Mouse (Mus musculus) lung, postnatal 0 days (tissue): ENCODE data around the gene Adamtsl5. TPM values are rescaled to one million over a fixed set of nuclear protein-coding genes. Genes with fewer than 3 reads are reported as not detected.

Experiments
- ATAC-seq: fragments of 200-750 bp; cut with Nextera tagmentation; 2 replicates; pipeline ENCODE4 v1.8.0; 2017; ENCODE audit warnings: moderate library complexity
- DNase-seq: peaks from one replicate; pipeline ENCODE4 v3.0.0-alpha.2; 2016; ENCODE audit warnings: low spot score
- H3K27ac ChIP-seq: fragments of 300-500 bp; sonication (generic); 2 replicates; pipeline ENCODE4 v1.5.1; 2014; ENCODE audit warnings: antibody characterized with exemption, mild to moderate bottlenecking, low read length, mixed read lengths
- H3K27me3 ChIP-seq: fragments of 300-500 bp; sonication (generic); replicated peaks from 2 replicates; pipeline ENCODE4 v1.6.1; 2014; ENCODE audit warnings: low read length, mixed read lengths; ENCODE audit not compliant: insufficient read depth
- H3K36me3 ChIP-seq: fragments of 300-500 bp; sonication (generic); 2 replicates; pipeline ENCODE4 v1.6.1; 2014; ENCODE audit warnings: low read length, mixed read lengths; ENCODE audit not compliant: insufficient read depth
- H3K4me1 ChIP-seq: fragments of 300-500 bp; sonication (generic); 2 replicates; pipeline ENCODE4 v1.6.1; 2014; ENCODE audit warnings: antibody characterized with exemption, low read depth, low read length, mixed read lengths; ENCODE audit not compliant: insufficient read depth
- H3K4me2 ChIP-seq: fragments of 300-500 bp; sonication (generic); replicated peaks from 2 replicates; pipeline ENCODE4 v1.6.1; 2014; ENCODE audit warnings: low read depth, mild to moderate bottlenecking, low read length, moderate library complexity, mixed read lengths
- H3K4me3 ChIP-seq: fragments of 300-500 bp; sonication (generic); 2 replicates; pipeline ENCODE4 v1.5.1; 2014; ENCODE audit warnings: low read depth, low read length
- H3K9ac ChIP-seq: fragments of 300-500 bp; sonication (generic); replicated peaks from 2 replicates; pipeline ENCODE4 v1.6.1; 2014; ENCODE audit warnings: low read depth, mild to moderate bottlenecking
- H3K9me3 ChIP-seq: fragments of 300-500 bp; sonication (generic); 2 replicates; pipeline ENCODE4 v1.6.1; 2016; ENCODE audit warnings: low read length, mixed read lengths
- CTCF ChIP-seq: IDR thresholded peaks from 2 replicates; pipeline ENCODE4 v1.5.1; 2016; ENCODE audit warnings: antibody characterized with exemption, mild to moderate bottlenecking
- EP300 ChIP-seq: IDR thresholded peaks from 2 replicates; pipeline ENCODE4 v1.6.1; 2016; ENCODE audit warnings: antibody characterized with exemption, mild to moderate bottlenecking, control low read depth
- WGBS: fragments of 180-500 bp; shearing (Covaris S2); extraction: QIAGEN DNeasy Blood & Tissue Kit; methylation state at CpG from one replicate; pipeline ENCODE4 v1.1.7; 2014; 5-methylcytosine and 5-hydroxymethylcytosine counted together
- polyA plus RNA-seq: library from polyadenylated mRNA; unstranded; fragments of >200 nt; fragmentation: Nextera tagmentation; extraction: Ambion mirVana; gene quantifications from 2 replicates; pipeline ENCODE4 v1.2.1, GENCODE M21; 2015

The Adamtsl5 gene
- polyA plus RNA-seq, 1 experiment from 2014 or later: 6.4 TPM

- Histone ChIP-seq H3K9ac (no peak overlapping the region), H3K4me3 (no peak overlapping the region), H3K4me1 (peaks cover 5% of the 10 kb centered on the region; the same call in 1 of the 2 replicates), H3K36me3 (no peaks in the 10 kb centered on the region), H3K27me3 (peaks cover 41% of the 10 kb centered on the region), H3K9me3 (no peaks in the 10 kb centered on the region), H3K4me2 (0 out of 2 replicates have a peak overlapping the region, but pooled peaks have one; percentile 14), H3K27ac (peak overlapping the region; percentile 51; the same call in 1 of the 2 replicates)
- TF ChIP-seq CTCF (no peak), EP300 (no peak)
- ATAC-seq: no peak
- no peak for DNase-seq
- WGBS: 36% methylated on average over 5 of the region's 5 CpGs
Measured at GRCm38 (mm10) chr10:80302082-80302355, 46.2 kb downstream of the Adamtsl5 start.

- Histone ChIP-seq H3K9me3 (no peaks in the 10 kb centered on the region), H3K27ac (peak overlapping the region; percentile 51; the same call in 1 of the 2 replicates), H3K36me3 (no peaks in the 10 kb centered on the region), H3K9ac (no peak overlapping the region), H3K27me3 (peaks cover 41% of the 10 kb centered on the region), H3K4me2 (no peak overlapping the region), H3K4me3 (no peak overlapping the region), H3K4me1 (peaks cover 5% of the 10 kb centered on the region; the same call in 1 of the 2 replicates)
- DNase-seq: peak; percentile 4
- 77% methylated on average over 10 of the region's 10 CpGs for WGBS
- no peak for TF ChIP-seq EP300
- no peak for TF ChIP-seq CTCF
- ATAC-seq: no peak
Measured at GRCm38 (mm10) chr10:80301256-80302081, 46.7 kb downstream of the Adamtsl5 start.

- H3K4me3 ChIP-seq: no peak overlapping the region
Measured at GRCm38 (mm10) chr10:80300672-80301181, 47.5 kb downstream of the Adamtsl5 start.

GRCm38 (mm10) chr10:80299824-80300223 is 48.4 kb downstream of the Adamtsl5 start:
- Histone ChIP-seq H3K9me3 (no peaks in the 10 kb centered on the region), H3K9ac (no peak overlapping the region), H3K36me3 (no peaks in the 10 kb centered on the region), H3K4me1 (peaks cover 8% of the 10 kb centered on the region; the same call in 1 of the 2 replicates), H3K4me3 (no peak overlapping the region), H3K27ac (no peak overlapping the region), H3K27me3 (peaks cover 39% of the 10 kb centered on the region), H3K4me2 (no peak overlapping the region)
- DNase-seq (no peak), ATAC-seq (no peak)
- WGBS: 59% methylated on average over 10 of the region's 10 CpGs
- TF ChIP-seq CTCF (no peak), EP300 (no peak)

More at GRCm38 (mm10) chr10:80300672-80301181, 47.5 kb downstream of the Adamtsl5 start:
- no peak for TF ChIP-seq CTCF
- TF ChIP-seq EP300: no peak
- Histone ChIP-seq H3K4me2 (no peak overlapping the region), H3K27ac (no peak overlapping the region), H3K9ac (no peak overlapping the region), H3K27me3 (peaks cover 41% of the 10 kb centered on the region), H3K4me1 (peaks cover 8% of the 10 kb centered on the region; the same call in 1 of the 2 replicates), H3K36me3 (no peaks in the 10 kb centered on the region), H3K9me3 (no peaks in the 10 kb centered on the region)
- no peak for ATAC-seq
- DNase-seq: no peak
- WGBS: 37% methylated on average over 11 of the region's 11 CpGs

GRCm38 (mm10) chr10:80299301-80299700 is 48.9 kb downstream of the Adamtsl5 start:
- DNase-seq (no peak), ATAC-seq (no peak)
- Histone ChIP-seq H3K4me3 (no peak overlapping the region), H3K4me1 (peaks cover 8% of the 10 kb centered on the region; the same call in 1 of the 2 replicates), H3K27ac (no peak overlapping the region), H3K9me3 (no peaks in the 10 kb centered on the region), H3K9ac (no peak overlapping the region), H3K36me3 (peaks cover 3% of the 10 kb centered on the region; the same call in 1 of the 2 replicates), H3K4me2 (no peak overlapping the region), H3K27me3 (peaks cover 34% of the 10 kb centered on the region)
- TF ChIP-seq CTCF: no peak
- no peak for TF ChIP-seq EP300
- WGBS: 11% methylated on average over 15 of the region's 15 CpGs

- H3K4me3 ChIP-seq: no peak overlapping the region
- DNase-seq (peak; percentile 30), ATAC-seq (no peak)
- H3K4me1 ChIP-seq: peaks cover 8% of the 10 kb centered on the region; the same call in 1 of the 2 replicates
- peaks cover 33% of the 10 kb centered on the region for H3K27me3 ChIP-seq
- H3K9ac ChIP-seq: no peak overlapping the region
- no peak overlapping the region for H3K4me2 ChIP-seq
- 7% methylated on average over 26 of the region's 26 CpGs for WGBS
- H3K27ac ChIP-seq: no peak overlapping the region
- H3K9me3 ChIP-seq: no peaks in the 10 kb centered on the region
- peaks cover 7% of the 10 kb centered on the region; the same call in 1 of the 2 replicates for H3K36me3 ChIP-seq
- TF ChIP-seq CTCF: peak; percentile 21
- no peak for TF ChIP-seq EP300
Measured at GRCm38 (mm10) chr10:80298571-80299281, 49.5 kb downstream of the Adamtsl5 start.
